Mouse (Mus musculus) spleen, adult 10 weeks (tissue): ENCODE data around the gene Ccdc110. TPM values are rescaled to one million over a fixed set of nuclear protein-coding genes. Genes with fewer than 3 reads are reported as not detected.

Experiments
- polyA plus RNA-seq: library from polyadenylated mRNA; stranded (reverse); fragments of 350-450 nt; fragmentation: Illumina TruSeq; extraction: RNeasy Lipid Tissue Mini Kit (QIAGEN cat#74804); gene quantifications from one replicate; pipeline ENCODE4 v1.2.3, GENCODE M21; 2015; ENCODE audit warnings: low replicate concordance; ENCODE audit not compliant: insufficient read depth

Gene Ccdc110
- polyA plus RNA-seq: not detected

DNA sequence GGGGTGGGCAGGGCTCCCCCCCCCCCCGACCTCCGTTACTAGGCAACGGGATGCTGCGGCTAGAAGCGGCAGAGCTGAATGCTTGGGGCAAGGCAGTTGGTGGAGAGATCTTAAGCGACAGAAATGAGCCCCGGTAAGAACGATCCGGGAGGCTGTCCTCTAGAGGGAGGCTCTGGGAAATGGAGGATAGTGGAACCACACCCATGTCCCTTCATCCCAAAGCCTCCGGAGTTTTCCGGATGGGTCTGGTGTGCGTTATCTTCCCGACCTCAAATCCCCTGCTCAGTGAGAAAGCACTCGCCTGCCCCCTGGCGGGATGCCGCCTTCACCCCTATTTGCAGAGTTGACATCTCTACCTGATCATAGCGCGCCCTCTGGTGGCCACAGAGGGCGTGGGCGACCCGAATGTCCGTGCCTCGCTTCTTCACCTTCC is at the start of gene Ccdc110:
Gene Ccdc110, plus strand, starts transcription at position 38 of the 433 bp plus-strand sequence.

DNA sequence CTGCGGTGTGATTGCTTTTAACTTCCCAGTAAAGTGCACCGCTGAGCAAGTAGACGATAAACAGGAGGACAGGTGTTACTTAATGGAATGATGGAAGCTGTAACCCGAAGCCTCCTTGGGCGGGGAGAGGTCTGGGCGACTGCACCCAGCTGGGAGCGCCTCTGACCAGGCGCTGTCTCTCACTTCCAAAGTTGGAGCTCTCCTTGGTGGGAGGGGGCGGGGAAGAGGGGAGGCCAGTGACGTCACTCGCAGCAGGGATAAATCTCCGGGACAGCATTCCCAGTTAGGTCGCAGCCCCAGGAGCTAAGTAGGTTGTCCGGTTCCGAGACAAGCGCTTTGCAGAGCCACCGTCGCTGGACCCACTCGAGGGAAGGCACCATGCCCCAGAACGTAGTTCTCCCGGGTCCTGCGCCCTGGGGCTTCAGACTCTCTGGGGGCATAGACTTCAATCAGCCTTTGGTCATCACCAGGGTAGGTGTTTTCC is 49.2 kb upstream of the Ccdc110 start, which contains the start of gene Pdlim3:
Gene Pdlim3, plus strand, starts transcription at position 260 of the 484 bp plus-strand sequence.

DNA sequence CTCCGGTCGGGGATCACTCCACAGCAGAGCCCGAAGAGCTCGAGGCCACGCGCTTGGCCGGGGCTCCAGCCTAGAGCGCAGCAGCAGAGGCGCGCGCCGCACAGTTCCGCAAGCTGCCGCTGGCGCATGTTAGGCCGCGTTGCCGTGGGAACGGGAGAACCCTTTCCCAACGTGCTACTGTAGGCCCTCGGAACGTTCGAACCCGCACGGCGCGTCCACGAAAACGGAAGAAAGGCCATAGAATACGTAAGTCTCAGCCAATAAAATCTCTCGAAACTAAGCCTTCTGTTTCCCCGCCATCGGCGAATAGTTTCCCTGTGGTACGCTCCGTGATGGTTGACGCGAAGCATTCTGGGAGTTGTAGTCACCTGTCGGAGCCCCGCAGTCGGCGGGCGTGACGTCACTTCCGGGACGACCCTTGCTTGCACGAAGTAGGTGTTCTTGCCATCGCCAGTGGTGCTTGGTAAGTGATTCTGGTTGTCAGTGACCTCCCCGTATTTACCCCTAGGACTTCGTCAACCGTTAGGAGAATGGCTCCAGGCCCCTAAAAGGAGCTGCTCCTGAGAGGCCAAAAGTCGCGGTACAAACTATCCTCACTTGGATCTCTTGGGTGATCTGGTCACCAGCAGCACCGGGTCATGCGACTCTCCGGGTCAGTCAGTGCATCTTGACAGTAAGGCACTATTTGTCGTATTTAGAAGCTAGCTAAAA is 40.9 kb downstream of the Ccdc110 start, which contains the start of the genes 1700029J07Rik and Ufsp2:
Gene 1700029J07Rik, minus strand, starts transcription at position 127 of the 711 bp plus-strand sequence.
Gene Ufsp2, plus strand, starts transcription at position 403 of the 711 bp plus-strand sequence.

Other genes with a start within 250 kb of the Ccdc110 start
- 9.4 TPM for gene Pdlim3, start 49.2 kb upstream of the Ccdc110 start, polyA plus RNA-seq
- 11.9 TPM for gene 1700029J07Rik, start 40.6 kb downstream of the Ccdc110 start, polyA plus RNA-seq
- gene Ufsp2, start 40.9 kb downstream of the Ccdc110 start, polyA plus RNA-seq: 51.8 TPM
- gene Lrp2bp, start 64.7 kb downstream of the Ccdc110 start, polyA plus RNA-seq: 0.17 TPM
- 21.4 TPM for gene Ankrd37, start 71.1 kb downstream of the Ccdc110 start, polyA plus RNA-seq
- gene Cfap97, start 217.2 kb downstream of the Ccdc110 start, polyA plus RNA-seq: 28.4 TPM
- 37.8 TPM for gene Snx25, start 217.5 kb downstream of the Ccdc110 start, polyA plus RNA-seq